Mouse (Mus musculus) spleen, postnatal 36 days (tissue): Measurements from ENCODE around the gene Ptprq.

Experiments
- DNase-seq, 2 experiments: peaks; one replicate each; pipeline ENCODE4 v3.0.0; 2022; ENCODE audit warnings: low spot score in 2 of 2, mixed read lengths in 1 of 2

Gene Ptprq

GRCm38 (mm10) chr10:107628104-107628503 lies 91.7 kb downstream of the Ptprq start:
- no peak for DNase-seq

- no peak for DNase-seq
These were observed 93.2 kb downstream of the Ptprq start for GRCm38 (mm10) chr10:107626648-107627047.

GRCm38 (mm10) chr10:107624211-107624610 lies 95.6 kb downstream of the Ptprq start:
- no peak for DNase-seq

- DNase-seq = no peak
These were observed 104.4 kb downstream of the Ptprq start for GRCm38 (mm10) chr10:107615460-107615859.

- DNase-seq = no peak
These were observed 118.5 kb downstream of the Ptprq start for GRCm38 (mm10) chr10:107601371-107601770.

- no peak for DNase-seq
These were observed 136.5 kb downstream of the Ptprq start for GRCm38 (mm10) chr10:107583360-107583759.

- no peak for DNase-seq
These were observed 150.8 kb downstream of the Ptprq start for GRCm38 (mm10) chr10:107569044-107569443.

- no peak for DNase-seq
These were observed 151.6 kb downstream of the Ptprq start for GRCm38 (mm10) chr10:107568261-107568660.

- no peak for DNase-seq
These were observed 157.0 kb downstream of the Ptprq start for GRCm38 (mm10) chr10:107562875-107563274.

GRCm38 (mm10) chr10:107560881-107561280 lies 159.0 kb downstream of the Ptprq start:
- DNase-seq = no peak

- no peak for DNase-seq
These were observed 176.8 kb downstream of the Ptprq start for GRCm38 (mm10) chr10:107543026-107543425.

GRCm38 (mm10) chr10:107528758-107529157 lies 191.1 kb downstream of the Ptprq start:
- DNase-seq = no peak

- DNase-seq = no peak
These were observed 200.6 kb downstream of the Ptprq start for GRCm38 (mm10) chr10:107519216-107519615.

GRCm38 (mm10) chr10:107516641-107517040 lies 203.2 kb downstream of the Ptprq start:
- no peak for DNase-seq

GRCm38 (mm10) chr10:107514735-107515134 lies 205.1 kb downstream of the Ptprq start:
- no peak for DNase-seq

GRCm38 (mm10) chr10:107506397-107506796 lies 213.5 kb downstream of the Ptprq start:
- no peak for DNase-seq

- DNase-seq = no peak
These were observed 216.4 kb downstream of the Ptprq start for GRCm38 (mm10) chr10:107503430-107503829.

- no peak for DNase-seq
These were observed 217.7 kb downstream of the Ptprq start for GRCm38 (mm10) chr10:107502193-107502592.

GRCm38 (mm10) chr10:107499656-107500055 lies 220.2 kb downstream of the Ptprq start:
- no peak for DNase-seq

- no peak for DNase-seq
These were observed 223.4 kb downstream of the Ptprq start for GRCm38 (mm10) chr10:107496402-107496801.

- no peak for DNase-seq
These were observed 225.3 kb downstream of the Ptprq start, which contains the start of gene Myf6 for GRCm38 (mm10) chr10:107494568-107494967. Gene Myf6, minus strand, starts transcription at chr10:107494737.

GRCm38 (mm10) chr10:107493580-107494474 lies 226.0 kb downstream of the Ptprq start:
- DNase-seq = no peak

- no peak for DNase-seq
These were observed 226.8 kb downstream of the Ptprq start for GRCm38 (mm10) chr10:107492867-107493579.
